Mouse (Mus musculus) layer of hippocampus, adult 2 months (tissue): ENCODE results near the gene Olfr1276. TPM values are rescaled to one million over a fixed set of nuclear protein-coding genes. Genes with fewer than 3 reads are reported as not detected.

Source experiments
- DNase-seq, 2 experiments: peaks; one replicate each; pipeline ENCODE4 v3.0.0; 2022; ENCODE audit warnings: low spot score in 2 of 2
- H3K27ac ChIP-seq: fragments of 200-600 bp; 2 replicates; pipeline ENCODE4 v1.8.1; 2022
- H3K4me3 ChIP-seq: fragments of 200-600 bp; 2 replicates; pipeline ENCODE4 v1.8.1; 2022; ENCODE audit warnings: mild to moderate bottlenecking
- CTCF ChIP-seq: fragments of 200-600 bp; conservative IDR thresholded peaks from 2 replicates; pipeline ENCODE4 v1.8.1; 2022; ENCODE audit warnings: antibody characterized with exemption, mild to moderate bottlenecking, moderate library complexity
- long read RNA-seq, 2 experiments: library from polyadenylated mRNA; stranded (forward); transcript quantifications; one replicate each; pipeline ENCODE4 v2.0.0; 2021; ENCODE audit warnings: borderline mapping rate in 2 of 2
- total RNA-seq, 2 experiments: library from RNA; stranded (reverse); gene quantifications; 2 replicates each; pipeline ENCODE4 v1.2.3; 2021

The Olfr1276 gene
- total RNA-seq: not detected
- long read RNA-seq, experiment 1: 0 reads
- long read RNA-seq, experiment 2: 0 reads

- no peak for DNase-seq
- no peak within 1 kb of the TSS for H3K27ac ChIP-seq
- TF ChIP-seq CTCF: no peak
Observed at GRCm38 (mm10) chr2:111254216-111254615, at the start of gene Olfr1276. TSS of gene Olfr1276 (plus strand) at chr2:111254516.

GRCm38 (mm10) chr2:111229502-111229901 is 24.8 kb upstream of the Olfr1276 start, which contains the start of gene 4930430A15Rik:
TSS of gene 4930430A15Rik (minus strand) at chr2:111229602.
- DNase-seq: no peak
- TF ChIP-seq CTCF: no peak
- Histone ChIP-seq H3K27ac (no peak within 1 kb of the TSS), H3K4me3 (no peak within 1 kb of the TSS)

More at GRCm38 (mm10) chr2:111254216-111254615, at the start of gene Olfr1276:
- H3K4me3 ChIP-seq: no peak within 1 kb of the TSS

GRCm38 (mm10) chr2:111235186-111235585 is 19.1 kb upstream of the Olfr1276 start, which contains the start of gene Olfr1275:
TSS of gene Olfr1275 (minus strand) at chr2:111235286.
- DNase-seq: no peak
- Histone ChIP-seq H3K27ac (no peak within 1 kb of the TSS), H3K4me3 (no peak within 1 kb of the TSS)
- TF ChIP-seq CTCF: no peak

- H3K4me3 ChIP-seq: no peak within 1 kb of the TSS
- no peak for DNase-seq
- no peak within 1 kb of the TSS for H3K27ac ChIP-seq
- TF ChIP-seq CTCF: no peak
Observed at GRCm38 (mm10) chr2:111274006-111274405, 19.7 kb downstream of the Olfr1276 start, which contains the start of gene Olfr1277. TSS of gene Olfr1277 (minus strand) at chr2:111274106.

- TF ChIP-seq CTCF: no peak
- no peak for DNase-seq
- Histone ChIP-seq H3K4me3 (no peak within 1 kb of the TSS), H3K27ac (no peak within 1 kb of the TSS)
Observed at GRCm38 (mm10) chr2:111289836-111290235, 35.5 kb downstream of the Olfr1276 start, which contains the start of gene Olfr1278. TSS of gene Olfr1278 (plus strand) at chr2:111290136.

- no peak for TF ChIP-seq CTCF
- no peak for DNase-seq
- Histone ChIP-seq H3K27ac (no peak overlapping the region), H3K4me3 (no peak overlapping the region)
Observed at GRCm38 (mm10) chr2:111298541-111298940, 44.2 kb downstream of the Olfr1276 start.

- no peak for TF ChIP-seq CTCF
- H3K4me3 ChIP-seq: no peak within 1 kb of the TSS
- DNase-seq: no peak
- H3K27ac ChIP-seq: no peak within 1 kb of the TSS
Observed at GRCm38 (mm10) chr2:111300374-111300773, 46.1 kb downstream of the Olfr1276 start, which contains the start of gene Olfr1279. TSS of gene Olfr1279 (plus strand) at chr2:111300635.

Other genes with a start within 250 kb of the Olfr1276 start
- not detected for gene Gm13941, start 148.5 kb upstream of the Olfr1276 start, total RNA-seq
- gene Gm15130, start 101.6 kb upstream of the Olfr1276 start, total RNA-seq: not detected
- gene 4930430A15Rik, start 24.9 kb upstream of the Olfr1276 start, total RNA-seq: not detected
- gene Olfr1275, start 19.2 kb upstream of the Olfr1276 start, total RNA-seq: not detected
- not detected for gene Olfr1277, start 19.6 kb downstream of the Olfr1276 start, total RNA-seq
- not detected for gene Olfr1278, start 35.6 kb downstream of the Olfr1276 start, total RNA-seq
- not detected for gene Olfr1279, start 46.1 kb downstream of the Olfr1276 start, total RNA-seq
- not detected for gene Olfr1280, start 59.5 kb downstream of the Olfr1276 start, total RNA-seq
- not detected for gene Olfr1281, start 72.0 kb downstream of the Olfr1276 start, total RNA-seq
- gene Olfr1282, start 81.6 kb downstream of the Olfr1276 start, total RNA-seq: not detected
- gene Olfr1283, start 112.3 kb downstream of the Olfr1276 start, total RNA-seq: not detected
- gene Olfr1284, start 121.0 kb downstream of the Olfr1276 start, total RNA-seq: not detected
- not detected for gene Olfr1286, start 168.6 kb downstream of the Olfr1276 start, total RNA-seq
- gene Olfr1287, start 194.6 kb downstream of the Olfr1276 start, total RNA-seq: not detected
- not detected for gene Olfr1288, start 219.6 kb downstream of the Olfr1276 start, total RNA-seq
- gene Olfr1289, start 226.3 kb downstream of the Olfr1276 start, total RNA-seq: not detected
- not detected for gene Olfr1290, start 239.3 kb downstream of the Olfr1276 start, total RNA-seq
- gene Olfr1291-ps1, start 242.7 kb downstream of the Olfr1276 start, total RNA-seq: not detected